In genomic region chr5:129895198-129896088, GRCm38 (mm10) we compare ENCODE assay signal across 7 mouse cellular contexts. TPM values are rescaled to one million over a fixed set of nuclear protein-coding genes. Genes with fewer than 3 reads are reported as not detected.
DNase-seq lines count a peak whose midpoint lies in the region; ATAC-seq lines count a peak whose summit lies in the region.

Gene Zbed5 (plus strand): TSS chr5:129895723.

- H3K4me2 ChIP-seq in intestine, embryonic 15.5 days (replicated peaks) = peak within 1 kb of the TSS; percentile 89

- no peaks in the 10 kb centered on the region for H3K27me3 ChIP-seq in intestine, embryonic 15.5 days (replicated peaks)
- no peaks in the 10 kb centered on the region for H3K27me3 ChIP-seq in midbrain, embryonic 10.5 days (ENCODE audit: low read depth, poor library complexity, severe bottlenecking)

- peak within 1 kb of the TSS; percentile 63 for H3K4me3 ChIP-seq in intestine, embryonic 15.5 days (replicated peaks)
- H3K4me3 ChIP-seq in midbrain, embryonic 10.5 days = peak within 1 kb of the TSS; percentile 61

- peak; percentile 100 for ATAC-seq in intestine, embryonic 15.5 days

- 2% methylated on average over 44 of the region's 44 CpGs for whole genome bisulfite sequencing in intestine, embryonic 15.5 days
- WGBS in midbrain, embryonic 10.5 days = 3% methylated on average over 44 of the region's 44 CpGs

- peak; percentile 92 for DNase-seq in adrenal gland, adult 2 months
- peak; percentile 90 for DNase-seq in embryo, embryonic 11.5 days (ENCODE audit: low read depth, low spot score)
- peak; percentile 74 to 76 for DNase-seq in gastrocnemius, postnatal 36 days
- DNase-seq in left cerebral cortex, postnatal 25 days (ENCODE audit: low spot score in 2 of 2) = peak; percentile 89 to 95
- DNase-seq in midbrain, embryonic 10.5 days (ENCODE audit: low spot score) = peak; percentile 89
- DNase-seq in right cerebral cortex, postnatal 4 days = peak; percentile 76

- no peaks in the 10 kb centered on the region for H3K9me3 ChIP-seq in intestine, embryonic 15.5 days
- no peaks in the 10 kb centered on the region for H3K9me3 ChIP-seq in midbrain, embryonic 10.5 days (replicated peaks)

- peak within 1 kb of the TSS; percentile 54 for H3K9ac ChIP-seq in intestine, embryonic 15.5 days

- intact Hi-C loops in gastrocnemius, postnatal 36 days (cut with DNase I) = no loop called here
- intact Hi-C loops in left cerebral cortex, postnatal 25 days (cut with DNase I) = no loop called here

- no peaks in the 10 kb centered on the region for H3K36me3 ChIP-seq in intestine, embryonic 15.5 days
- H3K36me3 ChIP-seq in midbrain, embryonic 10.5 days = no peaks in the 10 kb centered on the region

- 0 out of 2 replicates have a peak, but pooled peaks cover 6% of the 10 kb centered on the region for H3K4me1 ChIP-seq in intestine, embryonic 15.5 days (replicated peaks)
- H3K4me1 ChIP-seq in midbrain, embryonic 10.5 days = peaks cover 15% of the 10 kb centered on the region

- H3K27ac ChIP-seq in intestine, embryonic 15.5 days = no peak within 1 kb of the TSS
- peak within 1 kb of the TSS; percentile 46 for H3K27ac ChIP-seq in midbrain, embryonic 10.5 days (replicated peaks)

RNA-seq across cellular contexts. Expression of gene Zbed5, which starts in this region (rescaled TPM):
- 1 to 10 TPM; 2.1 to 2.3 TPM for total RNA-seq in adrenal gland, adult 2 months (2021)
- polyA plus RNA-seq in adrenal gland, adult 2 months (2012; rRNA removed) = 1.1 and 2.2 TPM in 2 replicates
- under 1 TPM; 0.23 to 0.27 TPM for total RNA-seq in gastrocnemius, postnatal 36 days (2021)
- polyA plus RNA-seq in intestine, embryonic 15.5 days (2015; fragmentation: Nextera tagmentation; extraction: Ambion mirVana) = 2.4 and 3.2 TPM in 2 replicates
- 1 to 10 TPM; 4.6 to 5.8 TPM for total RNA-seq in left cerebral cortex, postnatal 25 days (2021)
- polyA plus RNA-seq in midbrain, embryonic 10.5 days (2016; fragmentation: Nextera tagmentation; extraction: Ambion mirVana) = 5.1 and 5.3 TPM in 2 replicates

Comparison
In these comparisons a context has a peak if more than half of its experiments do, and no peak if none do; other contexts are left out.
1. Peak in DNase-seq in gastrocnemius, postnatal 36 days; RNA of the gene not detected or under 1 TPM.